Mouse (Mus musculus): ENCODE results near the gene Slco2a1.

DNA sequence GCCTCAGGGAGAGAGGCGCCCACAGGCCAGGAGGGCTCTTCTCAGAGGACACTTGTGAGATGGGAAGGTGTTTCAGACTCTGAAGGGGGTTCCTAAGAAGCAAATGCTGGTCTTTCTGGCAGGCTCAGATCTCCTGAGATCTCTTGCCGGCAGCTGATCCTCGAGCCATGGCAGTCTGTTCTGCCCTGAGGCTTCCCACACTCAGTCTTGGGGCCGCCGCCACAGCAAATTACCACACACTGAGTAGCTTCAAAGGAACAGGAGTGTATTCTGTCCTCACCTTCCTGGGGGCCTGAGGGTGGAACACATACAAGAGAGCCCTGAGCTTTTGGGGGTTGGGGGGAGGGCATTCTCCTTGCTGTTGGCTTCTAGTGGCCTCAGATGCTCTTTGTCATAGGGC, 156.8 kb downstream of the Slco2a1 start:
- TF ChIP-seq CTCF (IDR thresholded peaks at IDR 0.05; ENCODE audit: low read depth) (no peak), EP300 (IDR thresholded peaks at IDR 0.05; ENCODE audit: low read depth) (no peak)

Data from heart, postnatal 0 days (tissue).